Mouse (Mus musculus): ENCODE results near the gene Slc8b1.

The Slc8b1 gene

DNA sequence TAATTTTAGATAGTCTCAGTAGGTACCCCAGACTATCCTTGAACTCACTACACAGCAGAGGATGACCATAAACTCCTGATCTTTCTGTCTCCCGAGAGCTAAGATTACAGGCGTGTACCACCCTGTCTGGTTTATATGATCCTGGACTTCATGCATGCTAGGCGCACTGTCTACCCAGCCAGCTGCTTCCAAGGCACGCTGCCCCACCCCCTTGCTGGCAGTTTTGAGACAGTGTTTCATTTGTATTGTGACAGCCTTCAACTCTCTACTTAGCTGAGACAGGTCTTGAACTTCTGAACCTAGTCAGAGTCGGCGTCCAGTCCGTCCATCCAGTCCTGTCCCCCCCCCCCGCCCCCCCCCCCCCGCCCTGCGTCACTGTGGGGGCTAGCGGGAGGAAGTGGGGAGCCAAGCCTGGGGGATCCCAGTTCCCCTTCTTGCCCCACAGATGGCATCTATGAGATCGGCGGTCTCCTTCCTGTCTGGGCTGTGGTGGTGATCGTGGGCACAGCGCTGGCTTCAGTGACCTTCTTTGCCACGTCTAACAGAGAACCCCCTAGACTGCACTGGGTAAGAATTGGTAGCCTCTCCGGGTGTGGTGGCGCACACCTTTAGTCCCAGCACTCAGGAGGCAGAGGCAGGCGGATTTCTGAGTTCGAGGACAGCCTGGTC, 16.5 kb downstream of the Slc8b1 start:
- DNase-seq (ENCODE audit: low spot score) = no peak

DNA sequence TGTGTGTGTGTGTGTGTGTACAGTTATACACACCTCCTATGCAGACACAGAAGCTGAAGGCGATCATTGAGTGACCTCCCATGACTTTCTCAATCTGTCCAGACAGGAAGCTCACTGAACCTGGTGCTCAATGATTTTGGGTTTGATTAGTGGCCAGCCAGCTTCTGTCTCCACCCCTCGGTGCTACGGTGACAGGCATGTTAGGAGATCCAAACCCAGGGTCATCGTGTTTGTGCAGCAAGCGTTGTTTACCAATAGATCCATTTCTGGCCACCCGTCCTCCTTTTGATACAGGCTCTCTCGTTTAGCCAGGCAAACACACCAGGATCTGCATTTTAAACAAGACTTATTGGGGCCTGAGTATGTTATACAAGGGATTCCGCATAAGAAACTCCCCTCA, 20.7 kb downstream of the Slc8b1 start:
- DNase-seq (ENCODE audit: low spot score) = no peak

DNA sequence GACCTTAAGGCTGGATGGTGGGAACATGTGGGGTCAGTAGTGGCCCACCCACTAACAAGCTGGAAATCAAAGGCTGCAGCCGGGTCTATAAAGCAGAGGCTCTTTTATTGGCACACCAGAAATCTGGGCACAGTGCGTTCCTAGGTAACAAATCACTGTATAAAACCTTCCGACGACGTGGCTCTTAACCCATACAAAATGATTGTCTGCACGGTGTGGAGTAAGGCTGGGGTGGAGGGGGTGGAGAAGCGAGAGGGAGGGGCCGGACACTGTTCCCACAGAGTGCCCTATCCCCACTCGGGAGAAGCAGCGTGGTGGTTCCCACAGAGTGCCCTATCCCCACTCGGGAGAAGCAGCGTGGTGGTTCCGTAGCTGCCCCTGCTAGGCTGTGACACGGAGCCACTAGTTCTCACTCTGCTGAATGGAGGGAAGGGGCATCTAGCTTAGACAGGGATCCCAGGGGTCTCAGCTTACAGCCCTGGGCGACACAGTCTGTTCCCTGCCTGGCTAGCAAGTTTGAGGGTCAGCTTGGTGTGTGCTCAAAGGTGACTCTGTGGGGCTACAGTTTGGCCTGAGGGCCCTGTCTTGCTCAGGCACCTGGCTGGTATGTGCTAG, 23.2 kb downstream of the Slc8b1 start:
- no peak for DNase-seq (ENCODE audit: low spot score)

DNA sequence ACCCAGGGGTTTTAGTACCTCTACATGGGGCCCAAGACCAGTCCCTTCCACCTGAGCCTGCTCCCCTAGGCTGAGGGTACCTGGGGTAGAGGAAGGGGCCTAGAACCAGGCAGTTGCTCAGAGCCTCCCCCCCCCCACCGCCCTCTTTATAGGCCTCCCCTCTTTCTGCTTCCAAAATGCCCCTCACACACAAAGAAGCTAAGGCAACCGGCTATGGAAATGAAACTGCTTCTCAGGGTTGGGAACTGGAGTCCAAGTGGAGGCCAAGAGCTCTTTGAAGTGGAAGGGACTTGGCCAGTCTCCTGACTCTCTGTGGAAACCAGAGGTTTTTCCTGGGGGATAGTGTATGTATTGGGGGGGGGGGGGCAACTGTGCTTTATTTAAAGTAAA, 23.7 kb downstream of the Slc8b1 start:
- no peak for DNase-seq (ENCODE audit: low spot score)

DNA sequence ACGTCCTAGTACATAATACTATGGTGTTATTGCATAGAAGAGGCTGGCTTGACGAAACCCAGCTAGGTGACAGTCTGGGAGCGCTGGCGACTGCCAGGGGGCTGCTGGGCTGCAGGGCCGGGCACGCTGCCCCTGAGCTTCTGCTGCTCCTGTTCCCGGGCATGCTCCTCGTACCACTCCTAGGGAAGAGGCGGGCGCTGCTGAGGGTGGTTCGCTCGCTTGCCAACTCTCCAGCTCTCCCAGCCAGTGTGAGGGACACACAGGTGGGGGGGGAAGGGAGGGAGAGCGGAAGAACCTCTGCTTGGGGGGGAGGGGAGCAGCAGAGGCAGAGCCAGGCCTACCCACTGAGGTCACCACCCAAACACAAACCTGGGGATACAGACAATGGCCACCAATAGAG, 25.1 kb downstream of the Slc8b1 start:
- DNase-seq (ENCODE audit: low spot score) = no peak

DNA sequence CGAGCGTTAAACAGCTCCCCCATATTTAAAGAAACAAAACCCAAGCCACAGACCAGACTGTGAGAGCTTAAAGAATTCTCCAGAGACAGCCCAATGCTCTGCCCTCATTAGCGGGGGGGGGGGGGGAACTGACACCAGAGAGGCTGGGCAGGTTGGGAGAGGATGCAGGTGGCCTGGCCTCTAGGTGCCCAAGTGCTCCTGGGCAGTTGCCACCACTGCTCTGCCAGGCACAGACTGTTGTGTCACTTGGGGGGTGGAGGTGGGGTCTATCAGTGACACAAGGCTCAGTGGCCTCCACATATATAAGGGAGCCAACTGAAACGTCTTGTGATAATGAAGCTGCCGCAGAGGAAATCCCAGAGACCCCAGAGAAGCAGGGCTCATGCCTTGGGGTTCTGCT, 25.7 kb downstream of the Slc8b1 start:
- DNase-seq (ENCODE audit: low spot score) = no peak

DNA sequence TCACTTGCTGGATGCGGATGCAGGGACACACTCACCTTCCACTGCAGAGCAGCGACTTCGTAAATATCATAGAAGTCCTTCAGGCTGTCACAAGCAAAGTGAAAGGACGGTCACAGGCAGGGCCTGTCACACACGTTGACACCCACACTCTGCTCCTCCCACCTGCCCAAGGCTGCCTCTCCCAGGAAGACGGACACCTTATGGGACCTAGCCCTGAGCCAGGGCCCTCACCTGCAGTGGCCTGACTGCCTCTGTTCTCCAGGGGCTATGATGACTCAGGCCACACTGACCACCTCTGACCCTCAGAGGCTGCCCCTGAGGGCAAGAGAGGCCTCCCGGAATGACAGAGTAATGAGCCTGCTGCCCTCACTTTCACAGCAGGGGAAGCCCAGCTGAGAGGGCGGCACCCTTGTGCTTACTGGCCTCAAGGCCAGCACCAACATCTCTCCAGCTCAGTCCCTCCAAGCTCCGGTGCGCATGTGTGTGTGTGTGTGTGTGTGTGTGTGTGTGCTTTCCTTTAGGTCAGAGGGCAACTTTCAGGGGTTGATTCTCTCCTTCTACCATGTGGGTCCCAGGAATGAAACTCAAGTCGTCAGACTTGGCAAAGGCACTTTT, 37.4 kb downstream of the Slc8b1 start:
- no peak for DNase-seq (ENCODE audit: low spot score)

DNA sequence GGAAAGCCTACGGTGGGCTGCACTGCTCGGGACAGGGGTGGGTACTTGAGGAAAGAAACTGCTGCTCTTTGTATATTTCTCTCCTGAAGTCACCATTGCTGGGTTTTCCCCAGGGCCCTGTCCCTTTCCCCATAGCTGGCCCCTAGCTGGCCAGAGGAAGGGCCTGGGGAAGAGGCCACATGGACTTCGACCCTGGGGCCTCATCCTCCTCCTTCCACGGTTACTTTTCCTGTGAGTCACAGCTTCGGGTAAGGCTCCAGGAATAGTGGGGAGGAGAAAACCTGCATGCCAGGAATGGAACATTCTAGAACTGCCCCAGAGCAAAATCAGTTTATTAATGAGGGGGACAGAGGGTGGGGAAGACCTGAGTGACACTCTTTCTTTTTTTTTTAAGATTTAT, 39.2 kb downstream of the Slc8b1 start:
- no peak for DNase-seq (ENCODE audit: low spot score)

DNA sequence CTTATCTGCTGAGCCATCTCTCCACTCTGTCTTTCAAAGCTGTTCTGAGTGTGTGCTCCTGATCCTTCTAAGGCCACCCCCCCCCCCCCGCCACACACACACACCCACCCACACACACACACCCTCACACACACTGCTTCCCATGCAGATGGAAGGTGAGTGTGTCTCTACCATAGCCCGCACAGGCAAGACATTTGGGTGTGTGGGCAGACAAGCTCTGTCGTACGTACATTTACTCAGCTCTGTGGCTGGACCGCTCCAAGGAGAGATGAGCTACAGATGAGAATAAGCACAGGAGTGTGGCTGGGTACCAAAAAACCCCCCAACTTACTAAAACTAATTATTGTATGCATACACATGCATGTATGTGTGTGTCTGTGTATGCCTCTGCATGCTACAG, 39.7 kb downstream of the Slc8b1 start:
- no peak for DNase-seq (ENCODE audit: low spot score)

DNA sequence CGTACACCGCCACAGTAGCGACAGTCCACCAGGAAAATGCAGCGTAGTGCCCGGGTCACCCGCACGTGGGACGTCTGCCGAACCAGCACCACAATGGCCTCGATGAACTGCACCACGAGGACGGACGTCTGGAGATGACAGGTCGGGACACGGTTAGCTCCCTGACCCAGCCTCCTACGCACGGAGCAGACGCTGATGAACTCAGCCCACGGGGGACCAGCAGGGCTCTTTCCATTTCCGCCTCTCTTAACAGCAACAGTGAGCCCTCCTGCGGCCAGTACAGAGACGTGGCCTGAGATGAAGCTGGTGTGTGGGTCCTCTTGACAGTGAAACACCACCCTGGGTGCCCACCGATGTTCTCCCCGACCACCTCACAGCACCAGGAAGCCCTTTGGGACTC, 44.9 kb downstream of the Slc8b1 start:
- no peak for DNase-seq (ENCODE audit: low spot score)

DNA sequence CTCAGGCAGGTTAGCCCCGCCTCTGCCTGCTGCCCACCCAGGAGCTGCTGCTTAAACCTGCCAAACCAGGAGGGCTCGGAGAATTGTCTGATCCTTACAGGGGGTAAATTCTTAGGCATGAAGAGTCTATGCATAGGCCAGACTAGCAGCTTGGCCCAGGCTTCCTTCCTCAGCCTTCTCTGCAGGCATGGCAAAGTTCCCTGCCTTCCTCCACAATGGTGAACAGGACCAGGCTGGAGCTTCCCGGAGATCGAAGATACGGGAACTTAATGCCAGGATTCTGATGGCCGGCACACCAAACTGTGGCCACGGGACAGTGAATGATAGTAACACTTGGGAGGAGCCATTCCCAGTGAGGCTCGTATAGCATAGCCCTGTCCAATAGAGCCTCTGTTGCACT, 47.1 kb downstream of the Slc8b1 start:
- DNase-seq (ENCODE audit: low spot score) = no peak

DNA sequence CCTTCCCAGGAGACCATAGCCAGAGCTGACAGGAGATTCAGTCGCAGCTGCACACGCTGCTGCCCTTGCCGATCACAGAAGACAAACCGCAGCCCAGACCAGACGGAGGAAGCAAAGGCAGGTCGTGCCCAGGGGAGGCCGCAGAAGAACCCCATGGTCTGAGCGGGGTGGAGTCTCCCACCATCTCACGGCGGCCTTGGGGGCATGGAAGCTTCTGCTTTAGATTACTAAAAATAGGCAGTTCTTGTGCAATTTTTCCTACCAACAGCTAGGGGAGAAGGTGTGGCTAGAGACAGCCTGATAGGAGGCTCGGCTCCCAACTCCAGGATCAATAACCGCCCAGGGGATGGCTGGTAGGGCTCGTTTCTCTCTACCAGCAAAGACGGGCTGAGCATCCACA, 47.8 kb downstream of the Slc8b1 start:
- no peak for DNase-seq (ENCODE audit: low spot score)

DNA sequence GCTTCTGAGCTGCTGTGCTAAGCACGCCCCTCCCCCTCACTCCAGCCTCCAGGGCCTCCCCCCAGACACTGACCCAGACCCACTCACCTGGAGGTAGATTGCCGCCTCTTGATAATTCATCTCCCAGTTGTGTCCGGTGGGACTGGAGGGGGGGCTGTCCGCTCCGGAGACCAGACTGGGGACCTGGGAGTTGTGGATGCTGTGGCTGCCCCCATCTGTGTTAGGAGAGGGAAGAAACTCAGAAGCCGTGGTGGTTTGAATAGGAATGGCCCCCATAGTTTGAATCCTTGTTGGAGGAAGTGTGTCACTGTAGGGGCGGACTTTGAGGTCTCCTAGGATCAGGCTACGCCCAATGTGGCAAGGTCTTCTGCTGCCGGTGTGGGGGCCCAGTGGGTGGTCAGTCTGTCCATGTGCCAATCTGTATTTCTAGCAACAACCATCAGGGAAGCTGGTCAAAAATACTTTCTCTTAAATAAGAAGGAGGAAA, 49.2 kb downstream of the Slc8b1 start:
- no peak for DNase-seq (ENCODE audit: low spot score)

DNA sequence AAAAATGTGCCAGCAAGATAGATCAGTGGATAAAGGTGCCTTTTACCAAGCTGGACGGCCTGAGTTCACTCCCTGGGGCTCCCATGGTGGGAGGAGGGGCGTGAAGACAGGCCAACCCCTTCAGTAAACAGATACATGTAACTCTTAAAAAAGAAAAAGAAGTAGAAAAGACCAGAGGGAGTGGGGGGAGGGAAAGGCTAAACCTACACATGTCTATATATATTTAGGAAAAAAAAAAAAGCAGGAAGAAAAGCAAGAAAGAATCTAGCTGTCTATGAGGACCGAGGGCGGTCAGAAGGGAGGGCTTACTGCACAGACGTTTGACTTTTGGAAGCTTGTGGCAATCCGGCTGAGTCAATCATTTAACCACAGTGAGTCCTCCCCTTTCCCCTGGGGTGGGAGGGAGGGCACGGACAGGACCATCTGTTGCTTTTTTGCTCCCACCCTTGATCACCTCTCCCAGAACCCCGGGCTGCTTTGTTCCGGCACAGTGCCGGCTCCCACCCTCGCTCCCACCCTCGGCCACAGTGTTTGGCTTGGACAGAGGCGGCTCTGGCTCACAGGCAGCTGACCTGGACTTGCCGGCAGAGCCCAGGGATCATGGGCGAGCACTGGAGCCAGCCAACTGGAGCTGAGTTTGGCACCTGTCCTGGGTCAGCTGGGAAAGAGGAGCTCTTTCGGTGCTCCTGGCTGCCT, 49.8 kb downstream of the Slc8b1 start:
- no peak for DNase-seq (ENCODE audit: low spot score)

DNA sequence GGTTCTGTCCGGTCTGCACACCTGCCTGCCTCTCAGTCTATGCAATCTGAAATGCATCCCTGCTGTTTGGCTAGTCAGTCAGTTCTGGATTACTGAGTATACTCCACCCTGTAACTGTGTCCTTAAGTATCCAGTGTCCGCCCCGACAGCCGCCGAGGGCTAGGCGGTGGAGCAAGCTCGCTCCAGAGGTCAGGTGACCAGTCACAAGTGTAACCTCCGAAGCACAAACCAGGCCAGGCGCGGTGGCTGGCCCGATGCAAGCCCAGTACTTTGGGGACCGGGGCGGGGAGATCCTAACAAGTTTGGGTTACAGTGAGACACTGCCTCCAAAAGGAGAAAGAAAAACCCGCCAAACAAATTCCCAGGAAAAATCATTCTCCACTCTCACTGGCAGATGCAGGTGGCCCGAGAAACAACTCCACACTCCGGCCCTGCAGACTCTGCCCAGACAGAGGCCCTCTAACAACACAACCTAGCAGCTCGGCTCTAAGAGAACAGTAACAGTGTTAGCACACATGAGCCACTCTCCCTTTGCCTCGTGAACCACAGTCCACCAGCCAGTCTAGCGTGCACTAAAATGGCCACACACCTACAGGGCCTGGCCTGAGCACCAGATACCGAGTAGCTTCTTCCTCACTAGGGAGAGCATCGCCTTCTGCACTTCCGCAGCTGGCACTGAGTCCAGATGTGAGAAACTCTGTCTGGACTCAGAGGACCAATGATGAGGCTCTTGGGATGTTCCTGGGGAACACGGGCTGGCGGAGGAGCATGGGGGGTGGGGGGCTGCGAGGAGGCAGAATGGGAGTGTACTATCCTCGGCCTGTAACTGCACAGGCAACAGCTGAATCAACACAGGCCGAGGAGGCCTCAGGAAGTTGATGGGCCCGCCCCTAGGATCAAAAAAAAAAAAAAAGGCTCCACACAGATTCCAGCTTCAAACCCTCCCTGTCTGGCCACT, 52.3 kb downstream of the Slc8b1 start:
- DNase-seq (ENCODE audit: low spot score) = no peak

DNA sequence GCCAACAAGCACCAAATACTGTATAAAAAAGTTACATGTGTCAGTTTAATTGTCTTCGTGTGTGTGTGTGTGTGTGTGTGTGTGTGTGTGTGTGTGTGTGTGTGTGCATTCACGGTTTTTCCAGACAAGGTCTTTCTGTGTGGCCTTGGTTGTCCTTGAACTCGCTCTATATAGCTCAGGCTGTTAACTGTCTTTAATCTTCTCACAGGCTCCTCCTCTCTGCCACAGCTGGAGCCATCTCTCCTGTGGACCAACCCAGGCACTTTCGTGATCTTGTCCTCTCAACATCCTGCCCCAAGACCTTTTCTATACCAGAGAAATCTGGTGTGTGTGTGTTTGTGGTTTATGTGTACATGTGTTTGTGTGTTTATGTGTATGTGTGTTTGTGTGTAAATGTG, 52.9 kb downstream of the Slc8b1 start:
- no peak for DNase-seq (ENCODE audit: low spot score)

DNA sequence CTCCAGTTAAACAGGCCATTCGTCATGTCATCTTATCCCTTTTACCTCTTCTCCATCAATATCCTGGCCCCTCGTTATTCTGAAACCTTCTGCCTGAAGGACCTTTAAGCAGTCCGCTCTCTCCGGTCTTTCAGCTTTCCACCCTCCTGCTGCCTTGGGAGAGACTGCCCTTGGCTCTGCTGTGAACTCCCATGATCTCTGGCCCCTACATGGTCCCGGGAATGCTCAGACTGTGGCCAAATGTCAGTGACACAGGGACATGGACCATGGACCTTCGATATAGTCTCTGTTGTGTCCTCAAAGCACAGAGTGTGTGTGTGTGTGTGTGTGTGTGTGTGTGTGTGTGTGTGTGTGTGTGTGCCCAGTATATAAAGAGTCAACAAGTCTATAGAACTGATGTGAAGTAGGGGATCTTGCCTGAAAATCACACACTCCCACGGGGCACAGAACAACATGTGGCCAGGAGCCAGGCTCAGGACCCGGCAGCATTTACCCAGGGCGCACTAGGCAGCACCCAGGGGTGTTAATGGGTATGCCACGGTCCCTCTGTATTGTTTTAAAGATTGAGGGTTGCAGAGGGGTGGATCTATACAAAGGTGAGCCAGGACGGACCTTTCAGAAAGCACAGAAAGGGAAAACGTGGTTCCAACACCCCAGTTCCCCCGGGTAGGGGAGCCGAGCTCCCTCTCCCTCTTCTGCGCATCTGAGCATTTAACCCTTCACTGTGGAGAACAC, 54.4 kb downstream of the Slc8b1 start:
- no peak for DNase-seq (ENCODE audit: low spot score)

DNA sequence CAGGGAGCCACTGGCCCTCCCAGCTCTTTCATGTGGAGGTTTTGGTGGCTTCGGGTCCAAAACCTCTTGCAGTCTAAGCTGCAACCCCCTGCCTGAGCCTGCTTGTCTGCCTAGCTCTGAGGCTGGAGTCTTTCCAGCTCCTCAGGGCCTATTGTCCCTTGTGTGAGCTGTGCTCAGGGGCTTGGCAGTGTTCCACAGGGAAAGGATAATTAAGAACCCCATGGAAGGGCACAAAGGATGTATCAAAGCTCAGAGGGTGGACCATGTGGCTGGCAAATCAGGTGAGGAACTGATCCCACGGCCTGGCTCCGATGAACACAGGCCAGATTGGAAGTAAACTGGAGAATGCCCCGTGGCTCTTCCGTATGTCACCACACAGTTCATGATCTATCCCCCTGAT, 55.1 kb downstream of the Slc8b1 start:
- DNase-seq (ENCODE audit: low spot score) = no peak

DNA sequence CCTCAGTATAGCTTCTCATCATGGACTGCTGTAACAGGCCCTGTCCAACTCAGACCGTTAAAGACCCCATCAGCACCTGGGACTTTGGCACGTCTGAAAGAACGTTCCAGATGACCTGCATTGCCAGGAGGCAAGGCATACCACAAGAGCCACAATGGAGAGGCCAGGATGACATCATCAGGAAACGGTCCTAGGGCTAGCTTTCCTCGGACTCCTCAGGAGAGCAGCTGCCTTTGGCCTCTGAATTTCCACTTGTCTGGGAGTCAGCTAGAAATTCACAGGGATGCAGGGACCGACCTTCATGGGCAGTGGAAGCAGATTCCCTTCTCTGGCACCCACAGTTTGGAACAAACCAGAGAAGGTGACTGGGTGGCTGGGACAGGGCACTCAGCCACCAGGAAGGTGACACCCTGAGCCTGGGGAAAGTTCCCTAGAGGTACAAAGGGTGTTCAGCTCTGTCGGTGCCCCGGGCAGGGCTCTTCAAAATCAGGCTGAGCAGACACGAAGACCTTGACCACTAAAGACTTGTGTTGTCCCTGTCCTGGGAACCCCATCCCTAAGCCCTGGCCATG, 55.8 kb downstream of the Slc8b1 start:
- DNase-seq (ENCODE audit: low spot score) = no peak

DNA sequence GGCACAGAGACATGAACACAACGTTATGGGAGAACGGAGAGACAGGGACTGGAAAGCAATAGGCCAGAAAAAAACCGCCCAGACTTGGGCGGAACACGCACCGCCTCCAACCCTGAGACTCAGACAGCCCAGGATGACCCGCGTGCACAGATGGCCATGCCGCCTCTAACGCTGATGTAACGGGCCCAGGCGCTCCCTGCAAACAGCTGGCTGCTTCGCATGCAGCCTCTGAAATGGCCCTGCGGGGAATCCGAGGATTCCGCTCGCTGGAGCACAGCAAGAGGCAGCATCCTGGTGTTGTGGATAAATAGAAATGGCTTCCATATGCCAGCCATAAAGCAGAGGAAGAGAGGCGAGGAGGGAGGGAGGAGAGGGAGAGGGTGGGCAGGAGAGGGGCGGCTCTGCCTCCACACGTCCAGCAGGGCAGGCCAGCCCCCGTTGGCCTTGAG, 56.3 kb downstream of the Slc8b1 start:
- DNase-seq (ENCODE audit: low spot score) = no peak

DNA sequence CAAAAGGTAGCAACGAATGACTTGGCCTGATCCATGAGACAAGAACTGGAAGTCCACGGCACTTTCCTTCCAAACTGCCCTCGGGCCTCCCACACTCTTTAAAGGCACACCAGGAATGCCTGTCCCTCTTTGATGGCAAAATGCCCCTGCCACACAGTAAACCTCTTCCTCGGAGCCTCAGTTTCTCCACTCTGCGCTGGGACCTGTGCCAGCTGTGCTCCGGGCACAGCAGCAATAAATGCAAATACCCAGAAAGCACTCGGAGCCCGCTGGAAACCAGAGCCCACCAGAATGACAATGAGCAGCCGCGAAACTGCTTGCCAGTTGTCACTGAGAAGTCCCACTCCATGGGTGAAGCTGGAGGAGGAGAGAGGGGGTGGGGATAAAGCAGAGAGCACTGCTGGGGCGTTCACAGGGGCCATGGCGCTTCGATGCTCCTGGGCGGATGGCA, 56.8 kb downstream of the Slc8b1 start:
- no peak for DNase-seq (ENCODE audit: low spot score)

Measured in urinary bladder, postnatal 10 days (tissue).